Mouse (Mus musculus) pancreas, adult 10 weeks (tissue): ENCODE data around the gene Taf9b. TPM values are rescaled to one million over a fixed set of nuclear protein-coding genes. Genes with fewer than 3 reads are reported as not detected.

ENCODE experiments used
- polyA plus RNA-seq: library from polyadenylated mRNA; stranded (reverse); fragments of 350-450 nt; fragmentation: Illumina TruSeq; extraction: RNeasy Lipid Tissue Mini Kit (QIAGEN cat#74804); gene quantifications from one replicate; pipeline ENCODE4 v1.2.3, GENCODE M21; 2015; ENCODE audit warnings: low read depth, low replicate concordance; ENCODE audit not compliant: insufficient read depth

Taf9b gene
- 5.3 TPM for polyA plus RNA-seq

GRCm38 (mm10) chrX:106221058-106221457 lies at the start of gene Taf9b:
Gene Taf9b, minus strand, starts transcription at chrX:106221158.

GRCm38 (mm10) chrX:106255276-106255675 lies 34.3 kb upstream of the Taf9b start, which contains the start of gene Fnd3c2:
Gene Fnd3c2, minus strand, starts transcription at chrX:106255376.

DNA sequence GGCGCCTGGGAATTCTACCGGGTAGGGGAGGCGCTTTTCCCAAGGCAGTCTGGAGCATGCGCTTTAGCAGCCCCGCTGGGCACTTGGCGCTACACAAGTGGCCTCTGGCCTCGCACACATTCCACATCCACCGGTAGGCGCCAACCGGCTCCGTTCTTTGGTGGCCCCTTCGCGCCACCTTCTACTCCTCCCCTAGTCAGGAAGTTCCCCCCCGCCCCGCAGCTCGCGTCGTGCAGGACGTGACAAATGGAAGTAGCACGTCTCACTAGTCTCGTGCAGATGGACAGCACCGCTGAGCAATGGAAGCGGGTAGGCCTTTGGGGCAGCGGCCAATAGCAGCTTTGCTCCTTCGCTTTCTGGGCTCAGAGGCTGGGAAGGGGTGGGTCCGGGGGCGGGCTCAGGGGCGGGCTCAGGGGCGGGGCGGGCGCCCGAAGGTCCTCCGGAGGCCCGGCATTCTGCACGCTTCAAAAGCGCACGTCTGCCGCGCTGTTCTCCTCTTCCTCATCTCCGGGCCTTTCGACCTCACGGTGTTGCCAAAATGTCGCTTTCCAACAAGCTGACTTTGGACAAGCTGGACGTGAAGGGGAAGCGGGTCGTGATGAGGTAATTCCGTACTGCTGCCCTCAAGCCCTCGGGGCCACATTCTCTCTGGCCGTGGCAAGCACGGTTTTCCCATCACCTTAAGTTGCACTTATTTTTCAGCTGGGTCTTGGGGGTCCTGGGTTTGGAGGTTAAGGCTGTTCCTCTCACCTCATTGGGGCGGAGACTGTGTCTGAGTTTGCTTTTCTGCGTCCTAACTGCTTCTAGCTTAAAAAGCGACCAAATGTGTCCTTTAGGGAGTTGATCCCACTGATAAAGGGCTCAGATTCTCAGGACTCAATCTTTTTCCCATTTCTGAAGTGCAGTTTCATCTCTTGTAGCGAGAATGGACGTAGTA lies 34.0 kb downstream of the Taf9b start, which contains the start of gene Pgk1:
TSS of gene Pgk1 (plus strand) at position 388 of the 937 bp plus-strand sequence.

Other genes starting within 250 kb of the Taf9b start
- gene Magt1, start 209.3 kb downstream of the Taf9b start, polyA plus RNA-seq = 22.1 TPM
- gene Cox7b, start 205.5 kb downstream of the Taf9b start, polyA plus RNA-seq = 99.9 TPM
- 3.0 TPM for gene Atp7a, start 193.9 kb downstream of the Taf9b start, polyA plus RNA-seq
- gene Tlr13, start 78.0 kb downstream of the Taf9b start, polyA plus RNA-seq = 3.0 TPM
- 21.8 TPM for gene Pgk1, start 34.1 kb downstream of the Taf9b start, polyA plus RNA-seq
- not detected for gene Fnd3c2, start 34.2 kb upstream of the Taf9b start, polyA plus RNA-seq